Mouse (Mus musculus): Measurements from ENCODE around the gene Spns2.
"Not testable (repeated sequence)": the region's sequence is repeated elsewhere in the genome, so short reads cannot be mapped to it uniquely, and the experiment has no call there.

The Spns2 gene

DNA sequence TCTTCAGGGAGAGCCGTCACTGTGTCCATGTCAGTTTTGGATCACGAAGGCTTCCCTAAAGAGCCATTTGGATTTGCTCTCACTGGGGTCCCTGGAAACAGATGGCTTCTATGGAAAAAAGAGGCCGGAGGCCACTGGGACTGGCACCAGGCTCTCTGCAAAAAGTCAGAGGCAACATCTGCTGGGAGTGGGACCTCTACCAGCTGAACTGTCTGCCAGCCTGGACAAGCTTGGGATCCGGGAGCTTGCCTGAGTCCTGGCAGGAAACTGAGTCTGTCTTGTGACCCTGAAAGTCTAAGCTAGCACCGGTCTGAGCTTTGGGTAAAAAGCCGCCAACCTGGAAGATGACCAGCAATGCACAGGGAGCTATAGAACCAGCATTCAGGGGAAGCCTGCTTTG is 18.3 kb downstream of the Spns2 start:
- DNase-seq (ENCODE audit: low spot score), result no peak

DNA sequence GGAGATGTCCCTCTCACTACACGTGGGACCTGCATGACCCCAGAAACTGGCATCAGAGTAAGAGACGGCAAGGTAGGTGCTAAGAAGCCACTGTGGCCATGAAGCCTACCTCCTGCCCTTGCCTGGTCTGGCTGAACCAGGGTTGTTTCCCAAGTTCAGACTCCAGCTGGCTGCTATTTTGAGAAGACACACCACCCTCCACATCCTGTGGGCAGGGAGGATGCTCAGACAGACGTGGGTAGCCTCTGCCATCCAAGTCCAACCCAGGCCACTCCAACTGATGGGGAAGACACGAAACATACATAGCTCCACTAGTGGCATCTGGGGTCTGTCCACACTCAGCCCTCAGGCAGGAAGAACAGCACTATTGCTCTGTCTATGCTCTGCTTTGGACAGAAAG is 19.7 kb downstream of the Spns2 start:
- DNase-seq (ENCODE audit: low spot score), result no peak

DNA sequence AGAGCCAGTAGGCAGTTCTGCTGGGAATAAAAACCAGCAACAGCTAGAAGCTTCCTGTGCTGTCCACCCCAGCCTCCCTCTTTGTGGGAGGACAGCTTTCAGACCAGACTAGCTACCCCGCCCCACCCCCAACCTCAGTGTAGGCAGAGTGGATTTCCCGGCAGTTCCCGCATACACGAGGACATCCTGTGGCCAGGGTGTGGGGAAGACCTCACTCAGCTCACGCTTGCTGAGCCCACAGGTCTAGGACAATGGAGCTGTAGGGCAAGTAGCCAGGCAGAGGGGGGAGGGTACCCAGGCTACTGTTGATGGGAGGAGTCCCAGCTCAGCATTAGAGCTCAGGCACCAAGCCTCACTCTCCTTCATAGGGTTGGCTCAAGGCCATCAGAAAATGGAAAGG is 20.5 kb downstream of the Spns2 start:
- peak; percentile 46 for DNase-seq (ENCODE audit: low spot score)

DNA sequence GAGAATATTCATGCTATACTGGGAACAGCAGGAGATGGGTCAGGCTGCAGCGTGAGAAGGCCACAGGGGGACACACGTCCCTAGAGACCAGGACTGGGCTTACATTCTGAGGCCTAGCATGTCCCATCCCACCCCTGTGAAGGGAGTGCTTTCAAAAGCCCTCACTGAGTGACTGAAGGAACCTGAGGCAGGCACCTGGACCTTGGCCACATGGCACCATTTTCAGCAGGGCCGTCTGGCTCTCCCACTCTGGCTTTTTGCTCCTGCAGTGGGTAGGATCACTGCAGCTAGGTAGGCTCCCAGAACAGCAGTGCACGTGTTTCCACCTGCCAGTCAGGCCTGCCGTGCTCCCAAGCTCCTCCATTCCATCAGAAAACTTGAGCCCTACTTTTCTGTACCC is 21.2 kb downstream of the Spns2 start:
- DNase-seq (ENCODE audit: low spot score), result no peak

DNA sequence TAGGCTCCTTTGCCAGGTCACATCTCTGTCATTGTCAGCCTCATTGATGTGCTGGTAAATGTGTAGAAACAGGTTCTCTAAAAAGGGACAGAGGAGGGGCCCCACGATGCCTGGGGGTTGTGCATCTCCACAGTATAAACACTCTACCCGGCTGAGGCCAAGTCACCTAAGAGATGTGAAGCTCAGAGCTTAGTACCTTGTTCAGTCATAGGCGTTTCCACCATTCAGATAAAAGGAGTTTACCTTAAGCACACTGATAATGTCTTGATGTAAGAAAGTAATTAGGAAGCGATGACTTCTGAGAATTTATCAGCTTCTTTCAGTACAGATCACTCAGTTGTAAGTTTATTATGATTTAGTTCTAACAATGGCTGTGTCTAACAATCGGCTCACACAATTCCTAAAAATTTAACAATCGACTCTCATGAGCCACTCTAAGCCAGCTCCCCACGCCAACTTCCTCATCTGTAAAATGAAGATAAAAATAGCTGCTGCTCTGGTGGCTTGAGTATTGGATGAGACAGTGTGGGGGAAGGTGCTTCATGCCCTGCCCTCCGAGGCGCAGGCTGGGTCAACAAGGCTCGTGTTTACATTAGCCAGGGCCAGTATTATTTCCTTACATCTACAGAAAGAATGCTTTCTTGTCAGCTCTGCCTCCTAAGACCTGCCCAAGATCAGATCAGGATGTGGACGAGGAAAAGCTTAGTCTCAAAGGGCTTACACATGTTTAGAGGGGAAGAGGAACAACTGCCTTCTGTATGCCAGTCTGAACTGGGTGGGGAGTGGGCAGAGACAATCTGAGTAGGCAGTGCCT is 22.8 kb downstream of the Spns2 start:
- no peak for DNase-seq (ENCODE audit: low spot score)

DNA sequence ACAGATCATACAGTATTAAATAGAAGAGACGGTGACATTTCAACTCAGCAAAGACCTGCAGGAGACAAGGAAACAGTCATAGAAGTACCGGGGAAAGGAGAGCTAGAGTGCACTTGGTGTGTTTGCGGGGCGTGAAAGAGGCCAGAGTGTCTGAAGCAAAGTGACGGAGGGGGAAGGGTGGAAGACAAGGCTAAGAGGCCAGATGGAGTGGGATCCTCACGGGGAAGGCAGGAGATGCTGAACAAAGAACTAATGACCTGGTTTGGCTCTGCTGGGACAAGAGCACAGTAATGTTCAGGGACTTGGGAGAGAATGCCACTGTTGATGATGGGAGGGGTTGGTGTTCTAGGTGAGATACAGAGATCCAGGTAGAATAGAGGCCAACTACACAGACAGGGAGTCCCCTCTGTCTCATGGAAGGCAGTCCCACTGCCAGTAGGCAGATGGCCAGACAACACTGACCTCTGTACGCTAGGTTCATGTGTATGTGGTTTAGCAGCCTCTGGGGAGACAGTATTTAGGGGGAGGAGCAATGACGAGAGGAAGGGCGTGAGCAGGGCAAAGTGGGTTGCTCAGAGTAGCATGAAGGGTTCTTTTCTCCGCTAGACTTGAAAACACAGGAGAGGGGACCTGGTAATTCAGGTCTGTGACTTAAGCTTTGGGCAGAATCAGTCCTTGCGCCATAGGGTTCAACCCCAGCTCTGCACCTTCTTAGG is 23.6 kb downstream of the Spns2 start:
- DNase-seq (ENCODE audit: low spot score), result no peak

DNA sequence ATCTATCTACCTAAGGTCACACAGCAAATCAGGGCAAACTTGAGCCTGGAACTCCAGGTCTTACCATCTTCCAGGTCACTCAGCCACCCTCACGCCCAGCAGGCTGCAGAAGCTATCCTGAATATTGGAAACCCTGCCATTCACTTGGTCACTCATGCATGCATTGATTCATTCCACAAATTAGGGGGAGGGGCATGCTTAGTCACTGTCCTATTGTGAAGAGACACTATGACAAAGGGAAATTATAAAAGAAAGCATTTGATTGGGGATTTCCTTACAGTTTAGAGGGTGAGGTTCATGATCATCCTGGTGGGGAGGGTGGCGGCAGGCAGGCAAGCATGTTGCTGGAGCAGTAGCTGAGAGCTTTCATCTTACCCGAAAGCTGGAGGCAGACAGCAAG is 24.9 kb downstream of the Spns2 start:
- no peak for DNase-seq (ENCODE audit: low spot score)

DNA sequence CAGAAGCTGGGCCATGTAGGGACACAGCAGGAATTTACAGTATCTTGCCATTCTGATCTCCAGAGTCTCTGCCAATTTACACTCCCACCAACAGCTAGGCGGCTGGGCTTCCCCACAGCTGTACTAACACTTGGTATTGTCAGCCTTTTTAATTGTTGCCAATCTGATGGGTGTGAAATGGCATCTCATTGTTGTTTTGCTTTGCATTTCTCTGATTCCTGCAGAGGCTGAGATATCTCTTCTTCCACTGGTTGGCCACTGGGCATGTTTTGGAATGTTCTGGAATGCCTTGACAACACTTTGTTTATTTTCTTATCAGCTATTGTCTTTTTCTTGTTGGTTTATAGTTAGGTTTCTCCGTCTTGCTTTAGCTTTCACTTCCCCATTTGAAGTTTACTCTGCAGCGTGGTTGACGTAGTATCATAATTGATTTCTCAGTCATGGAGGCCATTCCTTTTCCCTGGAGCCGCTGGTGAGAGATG is 28.2 kb downstream of the Spns2 start:
- DNase-seq (ENCODE audit: low spot score), result no peak

DNA sequence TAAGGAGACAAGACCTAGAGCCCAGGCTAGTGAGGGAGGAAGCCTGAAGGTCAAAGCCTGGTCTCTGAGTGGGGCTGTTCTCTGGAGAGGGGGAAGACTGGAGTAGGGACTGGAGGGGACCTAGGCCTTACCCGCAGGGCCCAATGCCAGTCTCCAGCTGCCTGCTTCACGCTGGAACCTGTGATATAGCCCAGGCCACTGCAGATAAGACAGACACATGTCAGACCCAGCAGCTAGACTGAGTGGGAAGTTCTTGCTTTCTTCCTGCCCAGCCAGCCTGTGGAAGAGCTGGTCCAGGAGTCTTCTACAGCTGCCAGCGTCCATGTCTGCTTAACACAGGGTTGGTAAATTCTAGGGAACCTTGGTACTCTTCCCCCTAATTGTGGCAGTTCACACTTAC is 31.2 kb downstream of the Spns2 start:
- DNase-seq (ENCODE audit: low spot score), result no peak

DNA sequence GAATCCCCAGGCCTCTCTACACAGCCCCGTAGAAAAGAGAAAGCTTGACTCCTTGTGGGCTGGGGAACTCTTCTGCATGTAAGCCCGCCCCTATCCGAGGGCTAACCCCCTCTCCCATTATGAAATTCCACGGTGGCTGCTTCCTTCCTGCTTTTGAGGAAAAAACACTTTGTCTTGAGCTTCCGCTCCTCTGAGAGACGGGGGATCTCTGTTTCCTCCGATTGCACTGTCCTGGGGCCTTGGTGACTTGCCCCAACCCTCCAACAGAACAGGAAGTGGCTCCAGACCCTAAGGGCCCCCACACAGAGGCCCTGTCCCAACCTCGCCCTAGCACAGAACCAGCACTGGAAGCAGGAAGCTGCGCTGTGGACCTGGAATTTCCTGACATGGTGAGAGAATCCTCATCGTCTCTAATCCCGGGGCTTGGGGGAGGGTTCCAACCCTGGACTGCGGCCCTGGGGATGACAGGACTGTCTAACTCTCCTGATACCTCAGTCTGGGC is 31.7 kb downstream of the Spns2 start:
- no peak for DNase-seq (ENCODE audit: low spot score)

DNA sequence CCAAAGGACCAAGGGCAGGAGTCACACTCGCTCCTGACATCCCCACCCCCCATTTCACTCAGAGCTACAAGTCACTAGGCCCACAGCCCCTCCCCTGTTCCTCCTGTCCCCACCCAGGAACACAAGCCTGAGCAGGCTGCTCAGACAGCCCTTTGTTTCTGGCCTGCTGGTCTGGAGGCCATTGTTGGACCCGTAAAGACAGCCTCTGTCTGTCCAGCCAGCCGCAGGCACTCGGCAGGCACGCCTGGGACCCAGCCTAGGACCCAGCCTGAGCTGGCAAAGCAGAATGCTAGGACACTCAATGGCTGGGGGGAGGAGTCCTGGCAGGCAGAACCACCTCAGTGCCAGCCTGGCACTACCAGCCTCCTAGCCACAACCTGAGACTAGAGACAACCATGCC is 34.0 kb downstream of the Spns2 start:
- DNase-seq (ENCODE audit: low spot score), result no peak

DNA sequence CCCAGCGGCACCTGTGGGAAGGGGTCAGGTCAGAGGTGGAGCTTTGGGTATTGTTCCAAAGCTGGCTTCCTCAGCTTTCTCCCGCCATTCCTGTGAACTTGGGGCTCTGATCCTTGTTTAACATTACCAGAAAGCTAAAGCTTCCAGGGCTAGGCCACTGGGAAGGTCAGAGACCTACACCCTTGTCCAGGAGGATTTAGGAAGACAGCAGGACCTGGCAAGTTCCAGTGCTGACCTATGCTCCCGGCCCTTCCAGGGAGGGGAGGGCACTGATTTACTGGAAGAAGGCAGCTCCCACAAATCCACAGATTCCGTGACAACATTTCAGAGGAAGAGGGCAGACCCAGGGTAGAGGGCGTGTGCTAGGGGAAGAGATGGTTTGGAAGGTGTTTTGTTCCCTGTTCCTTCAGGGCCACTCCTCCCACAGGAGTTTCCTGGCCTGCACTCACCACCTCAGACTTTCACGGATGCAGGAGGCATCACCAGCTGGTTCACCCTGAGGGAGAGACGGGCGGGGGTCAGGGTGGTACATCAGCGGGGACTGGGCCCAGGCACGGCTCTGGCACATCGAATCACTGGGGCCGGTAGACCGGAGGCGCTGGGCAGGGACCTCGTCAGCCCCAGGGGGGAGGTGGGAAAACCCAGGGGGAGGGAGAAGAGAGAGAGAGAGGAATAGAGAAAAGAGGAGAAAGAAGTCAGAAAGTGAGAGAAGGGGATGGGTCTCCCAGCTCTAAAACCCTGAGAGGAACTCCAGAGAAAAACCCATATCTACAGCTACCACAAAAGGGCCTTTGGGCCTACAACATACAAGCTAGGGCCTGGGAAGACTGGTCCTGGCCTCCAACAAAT is 36.4 kb downstream of the Spns2 start:
- DNase-seq (ENCODE audit: low spot score), result no peak

DNA sequence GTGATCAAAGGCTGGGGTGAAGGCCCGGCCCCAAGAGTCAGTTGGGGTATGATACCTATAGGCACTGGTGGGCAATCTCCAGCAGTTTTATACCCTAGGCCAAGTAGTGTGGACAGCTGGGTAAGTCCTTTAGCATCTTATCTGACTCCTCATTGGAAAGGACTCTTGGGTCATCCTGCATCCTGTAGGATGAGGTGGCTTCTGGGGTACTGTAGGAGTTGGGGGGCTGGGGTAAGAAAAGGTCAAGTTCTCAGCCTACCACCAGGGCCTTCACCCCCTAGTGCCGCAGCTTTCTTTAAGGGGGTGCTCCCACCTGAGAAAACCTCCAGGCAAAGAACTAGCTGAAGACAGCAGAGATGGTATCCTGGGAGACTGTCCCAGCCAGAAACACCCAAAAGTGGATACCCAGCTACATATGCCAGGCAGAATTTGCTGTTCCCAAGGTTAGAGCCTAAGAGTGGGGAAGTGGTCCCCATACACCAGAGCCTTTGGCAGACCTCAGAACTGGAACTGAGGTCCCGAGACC is 37.5 kb downstream of the Spns2 start:
- no peak for DNase-seq (ENCODE audit: low spot score)

DNA sequence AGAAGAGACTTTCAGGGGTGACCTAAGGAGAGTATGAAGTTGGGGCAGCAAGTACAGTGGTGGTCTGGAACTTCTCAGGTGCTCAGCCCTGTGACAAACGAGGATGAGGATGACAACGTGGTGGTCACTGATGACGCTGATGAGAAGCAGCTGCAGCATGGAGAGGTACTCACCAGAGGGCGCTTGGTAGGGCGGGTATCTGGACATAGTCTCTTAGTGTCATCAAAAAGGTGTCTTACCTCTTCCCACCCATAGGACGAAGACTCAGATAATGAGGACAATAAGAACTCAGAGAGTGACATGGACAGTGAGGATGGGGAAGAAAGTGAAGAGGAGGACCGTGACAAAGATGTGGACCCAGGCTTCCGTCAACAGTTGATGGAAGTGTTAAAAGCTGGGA is 42.2 kb downstream of the Spns2 start:
- no peak for DNase-seq (ENCODE audit: low spot score)

DNA sequence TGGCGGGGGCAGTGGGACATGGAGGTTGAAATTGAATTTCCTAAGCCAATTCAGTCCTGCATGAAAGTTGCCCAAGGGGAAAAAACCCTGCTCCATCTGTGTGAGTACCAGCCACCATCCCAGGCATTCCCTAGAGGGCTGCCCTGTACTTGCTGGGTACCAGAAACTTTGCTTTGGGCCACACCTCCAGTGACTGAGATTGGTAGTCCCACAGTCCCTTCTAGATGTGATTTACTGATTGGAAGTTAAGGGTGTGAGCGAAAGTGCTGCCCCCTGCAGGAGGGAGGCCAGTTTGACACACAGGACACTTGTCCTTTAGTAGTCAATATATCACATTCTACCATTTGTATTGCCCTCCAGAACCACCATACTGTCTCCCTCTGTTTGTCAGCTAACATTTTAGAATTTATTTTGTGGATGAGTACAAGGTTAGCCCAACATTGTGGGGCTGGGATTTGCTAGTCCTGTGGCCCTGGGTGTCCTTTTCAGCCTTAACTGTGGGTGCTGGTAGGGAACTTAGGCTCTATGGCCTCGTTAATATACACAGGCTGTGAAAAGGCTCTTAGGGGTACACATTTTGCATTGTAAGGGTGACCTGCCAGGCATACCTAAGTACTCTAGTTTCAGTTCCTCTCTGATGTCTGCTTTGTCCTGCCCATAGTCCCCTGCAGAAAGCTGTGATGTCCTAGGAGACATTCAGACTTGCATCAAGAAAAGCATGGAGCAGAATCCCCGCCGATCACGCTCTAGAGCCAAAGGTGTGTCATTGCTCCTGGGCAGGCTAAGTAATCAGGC is 43.2 kb downstream of the Spns2 start:
- no peak for DNase-seq (ENCODE audit: low spot score)

DNA sequence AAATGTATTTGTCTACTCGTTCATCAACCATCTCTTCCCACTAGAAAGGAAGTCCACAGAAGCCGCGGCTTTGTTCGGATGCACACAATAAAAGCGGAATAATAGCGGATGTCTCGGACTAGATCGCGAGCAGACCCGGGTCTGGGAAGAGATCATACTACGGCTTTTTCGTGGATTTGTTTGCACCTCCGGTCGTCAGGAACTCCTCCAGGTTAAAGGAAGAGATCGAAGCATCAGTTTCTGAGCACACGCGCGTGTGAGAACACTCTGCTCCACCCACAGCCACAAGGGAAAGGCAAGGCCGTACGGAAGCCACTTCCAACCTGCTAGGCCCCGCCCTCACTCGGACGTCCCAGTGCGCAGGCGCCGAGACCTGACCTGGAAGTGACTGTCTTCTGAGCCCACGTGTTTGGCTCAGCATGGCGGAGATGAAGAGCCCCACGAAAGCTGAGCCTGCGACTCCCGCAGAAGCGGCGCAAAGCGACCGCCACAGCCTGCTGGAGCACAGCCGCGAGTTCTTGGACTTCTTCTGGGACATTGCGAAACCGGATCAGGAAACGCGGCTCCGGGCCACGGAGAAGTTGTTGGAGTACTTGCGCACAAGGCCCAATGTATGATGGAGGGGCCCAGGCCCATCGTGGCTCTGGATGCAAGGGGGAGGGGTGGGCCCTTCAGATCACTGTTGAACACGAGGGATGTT is 48.6 kb downstream of the Spns2 start, which contains the start of gene Mybbp1a:
Mybbp1a (plus strand) TSS at position 391 of the 700 bp plus-strand sequence.
- peak; percentile 98 for DNase-seq (ENCODE audit: low spot score)

DNA sequence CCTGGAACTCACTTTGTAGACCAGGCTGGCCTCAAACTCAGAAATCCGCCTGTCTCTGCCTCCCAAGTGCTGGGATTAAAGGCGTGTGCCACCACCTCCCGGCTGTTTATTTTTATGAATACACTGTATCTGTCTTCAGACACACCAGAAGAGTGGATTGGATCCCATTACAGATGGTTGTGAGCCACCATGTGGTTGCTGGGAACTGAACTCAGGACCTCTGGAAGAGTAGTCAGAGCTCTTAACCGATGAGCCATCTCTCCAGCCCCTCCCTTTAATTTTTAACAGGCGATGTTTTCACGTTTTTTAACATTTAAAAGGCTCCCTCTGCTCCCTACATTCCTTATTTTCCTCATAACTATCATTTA is 49.1 kb downstream of the Spns2 start:
- DNase-seq (ENCODE audit: low spot score), result not testable (repeated sequence)

DNA sequence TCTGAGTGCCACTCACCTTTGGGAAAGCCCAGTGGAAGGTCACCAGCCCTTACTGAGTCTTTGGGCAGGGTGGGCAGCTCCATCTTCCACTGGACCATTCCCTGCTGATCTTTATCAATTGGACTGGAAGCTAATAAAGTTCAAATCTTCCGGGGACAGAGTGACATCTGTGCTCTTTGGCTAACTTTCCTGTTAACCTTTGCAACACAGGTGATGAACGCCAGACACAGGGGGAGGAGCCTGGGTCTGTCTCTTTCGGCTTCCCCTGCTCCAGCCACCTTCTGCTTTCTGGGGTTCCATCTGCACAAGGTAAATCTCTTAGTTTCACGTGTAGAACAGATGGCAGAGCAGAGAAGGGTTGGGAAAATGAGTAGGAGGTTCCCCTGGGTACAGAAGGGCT is 51.3 kb downstream of the Spns2 start:
- no peak for DNase-seq (ENCODE audit: low spot score)

DNA sequence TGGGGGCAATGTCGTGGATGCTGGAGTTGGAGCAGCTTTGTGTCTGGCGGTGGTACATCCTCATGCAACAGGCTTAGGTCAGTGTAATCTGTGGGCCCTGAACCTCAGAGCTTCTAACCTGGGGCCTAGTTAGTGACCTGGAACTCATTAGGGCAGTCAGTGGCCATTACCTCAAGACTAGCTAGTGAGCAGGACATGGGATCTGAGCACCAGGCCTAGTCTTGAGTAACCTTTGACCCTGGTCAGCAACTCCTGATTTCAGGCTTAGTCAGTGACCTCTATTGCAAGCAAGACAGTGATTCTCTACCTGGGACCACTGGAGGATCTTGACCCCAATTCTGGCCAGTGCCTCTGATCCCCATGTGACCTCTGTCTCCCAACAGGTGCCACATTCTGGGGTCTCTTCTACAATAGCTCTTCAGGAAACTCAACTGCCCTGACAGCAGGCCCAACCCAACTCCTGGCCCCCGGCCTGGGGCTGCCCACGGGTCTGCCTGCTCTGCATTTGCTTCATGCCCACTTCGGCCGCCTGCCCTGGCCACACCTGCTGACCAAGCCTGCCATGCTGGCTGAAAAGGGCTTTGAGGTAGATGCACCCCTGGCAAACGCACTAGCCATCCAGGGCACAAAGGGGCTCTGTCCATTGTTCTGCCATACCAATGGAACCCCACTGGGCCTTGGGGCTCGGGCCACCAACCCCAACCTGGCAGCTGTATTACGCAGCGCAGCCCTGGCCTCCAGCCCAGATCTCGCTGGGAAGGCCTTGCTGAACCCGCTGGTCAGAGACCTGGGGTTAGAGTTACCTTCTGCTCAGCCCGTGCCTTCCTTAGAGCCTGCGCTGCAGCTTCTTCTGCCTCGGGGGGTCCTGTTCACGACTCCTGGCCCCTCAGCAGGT is 52.7 kb downstream of the Spns2 start:
- no peak for DNase-seq (ENCODE audit: low spot score)

DNA sequence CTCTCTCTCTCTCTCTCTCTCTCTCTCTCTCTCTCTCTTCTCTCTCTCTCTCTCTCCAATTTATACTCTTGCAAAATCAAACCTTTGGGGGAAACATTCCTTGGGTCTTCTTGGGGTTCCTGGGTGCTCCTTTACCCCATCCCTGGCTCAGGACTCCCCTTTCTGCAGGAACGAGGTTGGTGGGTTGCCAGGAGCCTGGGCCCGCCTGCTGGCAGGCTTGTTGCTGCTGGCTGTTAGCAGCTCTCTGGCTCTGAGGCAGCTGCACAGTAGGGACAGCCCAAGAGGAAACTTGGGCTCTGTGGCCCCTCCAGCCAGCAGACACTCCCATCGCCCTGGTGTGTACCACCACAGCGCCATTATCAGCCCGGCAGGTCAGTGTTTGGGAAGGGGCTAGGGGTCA is 53.4 kb downstream of the Spns2 start:
- DNase-seq (ENCODE audit: low spot score), result no peak

Measured in ovary, postnatal 10 days (tissue).